Mouse (Mus musculus) megakaryocyte, embryonic 14.5 days (primary cell): ENCODE data around the gene Rptor.

Source experiments
- FLI1 ChIP-seq: IDR thresholded peaks from 2 replicates; pipeline ENCODE4 v1.6.1; 2012; ENCODE audit warnings: low read length, inconsistent platforms, mixed read lengths
- GATA1 ChIP-seq: IDR thresholded peaks from 3 replicates; pipeline ENCODE4 v1.6.1; 2012; ENCODE audit warnings: mixed read lengths, low read length, inconsistent platforms, borderline replicate concordance

DNA sequence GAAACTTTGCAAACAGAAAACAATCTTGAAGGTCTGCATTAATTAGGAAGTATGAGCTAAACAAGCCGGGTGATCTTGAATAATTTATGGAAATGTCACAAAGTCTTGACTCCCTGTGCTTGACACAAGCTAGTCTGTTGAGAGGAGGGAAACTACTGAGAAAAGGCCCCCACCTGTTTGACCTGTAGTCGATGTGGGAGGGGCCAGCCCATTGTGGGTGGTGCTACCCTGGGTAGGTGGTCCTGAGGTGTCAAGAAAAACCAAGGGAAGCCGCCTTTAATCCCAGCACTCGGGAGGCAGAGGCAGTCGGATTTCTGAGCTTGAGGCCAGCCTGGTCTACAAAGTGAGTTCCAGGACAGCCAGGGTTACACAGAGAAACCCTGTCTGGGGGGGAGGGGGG, 36.5 kb upstream of the Rptor start:
- no peak for TF ChIP-seq GATA1
- TF ChIP-seq FLI1, result no peak
